Mouse (Mus musculus) MEL (cell line): ENCODE data around the gene Atp6v0a1.

ENCODE experiments used
- TAL1 ChIP-seq: IDR thresholded peaks from 2 replicates; pipeline ENCODE4 v1.6.1; 2012; ENCODE audit warnings: mild to moderate bottlenecking, inconsistent platforms, low read length, moderate library complexity, mixed read lengths
- ZKSCAN1 ChIP-seq: IDR thresholded peaks from 2 replicates; pipeline ENCODE4 v1.6.1; 2012; ENCODE audit warnings: low read depth, mild to moderate bottlenecking, inconsistent platforms, low read length, improper control_type of control experiment, moderate library complexity

DNA sequence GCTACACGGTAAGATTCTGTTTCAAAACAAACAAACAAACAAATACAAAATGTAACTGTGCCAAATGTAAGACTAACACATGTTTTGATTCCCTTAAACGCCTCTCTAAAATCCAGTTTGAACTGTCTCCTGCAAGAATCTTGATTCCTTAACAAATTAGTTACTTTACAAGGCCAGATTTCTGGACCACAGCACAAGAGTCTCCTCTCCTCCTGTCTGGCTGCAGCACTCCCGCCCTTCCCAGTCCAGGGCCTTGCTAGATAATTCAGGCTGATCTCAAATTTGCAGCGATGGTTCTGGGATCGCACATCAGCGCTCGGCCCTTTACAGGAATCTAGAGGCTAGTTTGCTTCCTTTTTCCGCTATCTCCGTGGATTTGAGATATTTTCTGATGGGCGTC is 72.4 kb downstream of the Atp6v0a1 start:
- TF ChIP-seq TAL1: no peak
- TF ChIP-seq ZKSCAN1: no peak
